Comparison of ENCODE assay signal across 32 mouse cellular contexts in genomic region chr14:54340836-54341235, GRCm38 (mm10). TPM values are rescaled to one million over a fixed set of nuclear protein-coding genes. Genes with fewer than 3 reads are reported as not detected.
DNase-seq lines count a peak whose midpoint lies in the region; ATAC-seq and TF ChIP-seq lines count a peak whose summit lies in the region.
"Had no signal": no experiment of that assay in that cellular context is flagged by ENCODE, and none has a peak within 500 bp of the region (broad histone marks: within the 10 kb centered on the region; RNA-seq: fewer than 3 reads in every experiment).

No protein-coding gene starts in this region.

- peak; percentile 27 for DNase-seq in Muller cell, postnatal 12 days (ENCODE audit: inconsistent ontology term)
- DNase-seq in left cerebral cortex, postnatal 25 days (ENCODE audit: low spot score in 2 of 2): no peak
- no peak for DNase-seq in lung, adult 18-20 months
- no peak for DNase-seq in layer of hippocampus, adult 8-10 months (ENCODE audit: low spot score in 2 of 2)
- no peak for DNase-seq in embryonic facial prominence, embryonic 10.5 days (ENCODE audit: low spot score)
- DNase-seq: adrenal gland, adult 2 months; adrenal gland, postnatal 10 days; adrenal gland, postnatal 25 days; B cell, adult 2 months; cerebellum, adult 11 months; cerebellum, adult 18-20 months; cerebellum, adult 8-10 months; cerebellum, adult 9-11 months; cerebellum, postnatal 14 days; cerebellum, postnatal 36 days; embryo, embryonic 11 days had no signal

- H3K36me3 ChIP-seq in E14TG2a.4 (ENCODE audit: insufficient read depth, low read length): no peaks in the 10 kb centered on the region
- no peaks in the 10 kb centered on the region for H3K36me3 ChIP-seq in embryonic facial prominence, embryonic 10.5 days (replicated peaks)
- H3K36me3 ChIP-seq: embryonic facial prominence, embryonic 12.5 days; forebrain, embryonic 10.5 days; forebrain, embryonic 12.5 days; G1E had no signal

- H3K4me3 ChIP-seq in E14TG2a.4 (replicated peaks; ENCODE audit: low read length): peak overlapping the region; percentile 17; the same call in 1 of the 2 replicates
- H3K4me3 ChIP-seq in embryonic facial prominence, embryonic 10.5 days: no peak overlapping the region
- H3K4me3 ChIP-seq: embryonic facial prominence, embryonic 12.5 days; erythroblast, embryonic 14.5 days; forebrain, embryonic 10.5 days; forebrain, embryonic 12.5 days had no signal

- ATAC-seq in erythroblast, adult 5-6 weeks (replicated peaks; ENCODE audit: low FRiP score, poor library complexity, severe bottlenecking): peak; percentile 57; the same call in 1 of the 2 replicates
- ATAC-seq: CD4-positive, CD25-positive, alpha-beta regulatory T cell, adult 4 months; forebrain, embryonic 14.5 days; forebrain, embryonic 16.5 days; Patski had no signal

- WGBS in embryonic facial prominence, embryonic 10.5 days: 61% methylated on average over 7 of the region's 7 CpGs

- no peak overlapping the region for H3K27ac ChIP-seq in embryonic facial prominence, embryonic 10.5 days (replicated peaks)
- H3K27ac ChIP-seq: embryonic facial prominence, embryonic 12.5 days; forebrain, embryonic 10.5 days; forebrain, embryonic 12.5 days had no signal

- TF ChIP-seq CTCF in E14TG2a.4 (conservative IDR thresholded peaks at IDR 0.05; ENCODE audit: low read length): no peak

- intact Hi-C loops in left cerebral cortex, postnatal 25 days (cut with DNase I): no loop called here

- peaks cover 22% of the 10 kb centered on the region for H3K4me1 ChIP-seq in E14TG2a.4 (replicated peaks; ENCODE audit: low read depth, low read length)
- no peaks in the 10 kb centered on the region; the same call in 1 of the 2 replicates for H3K4me1 ChIP-seq in embryonic facial prominence, embryonic 10.5 days
- H3K4me1 ChIP-seq: embryonic facial prominence, embryonic 12.5 days; forebrain, embryonic 12.5 days had no signal

- no peaks in the 10 kb centered on the region for H3K27me3 ChIP-seq in E14TG2a.4 (ENCODE audit: insufficient read depth, low read length)
- H3K27me3 ChIP-seq in embryonic facial prominence, embryonic 10.5 days (replicated peaks; ENCODE audit: low read depth, poor library complexity, severe bottlenecking): no peaks in the 10 kb centered on the region
- H3K27me3 ChIP-seq: CH12.LX; embryonic facial prominence, embryonic 12.5 days; forebrain, embryonic 12.5 days had no signal

- H3K9me3 ChIP-seq in E14TG2a.4 (ENCODE audit: low read length): no peaks in the 10 kb centered on the region
- H3K9me3 ChIP-seq in embryonic facial prominence, embryonic 10.5 days: peaks cover 3% of the 10 kb centered on the region; the same call in 1 of the 2 replicates
- H3K9me3 ChIP-seq: embryonic facial prominence, embryonic 12.5 days; forebrain, embryonic 12.5 days; G1E had no signal

RNA-seq across cellular contexts. Expression of gene Oxa1l, which starts 19.8 kb away (rescaled TPM):
- total RNA-seq in erythroblast, adult 5-6 weeks (2015; ENCODE audit: low replicate concordance): 10.4 and 20.9 TPM in 2 replicates
- 8.9 and 9.3 TPM in 2 replicates for total RNA-seq in erythroblast, adult 5-6 weeks (2017; ENCODE audit: low replicate concordance)
- 10 to 100 TPM; 52.4 to 57.2 TPM for total RNA-seq in left cerebral cortex, postnatal 25 days (2021)
- total RNA-seq in layer of hippocampus, adult 8-10 months (2022): 10 to 100 TPM; 50.0 to 56.6 (median 53.4) TPM
- polyA plus RNA-seq in embryonic facial prominence, embryonic 10.5 days (2016; fragmentation: Nextera tagmentation; extraction: Ambion mirVana): 49.1 and 51.5 TPM in 2 replicates

RNA-seq across cellular contexts. Expression of gene Olfr49, which starts 56.1 kb away (rescaled TPM):
- total RNA-seq in erythroblast, adult 5-6 weeks (2015; ENCODE audit: low replicate concordance): not detected in 2 replicates
- not detected in 2 replicates for total RNA-seq in erythroblast, adult 5-6 weeks (2017; ENCODE audit: low replicate concordance)
- not detected for total RNA-seq in left cerebral cortex, postnatal 25 days (2021)
- total RNA-seq in layer of hippocampus, adult 8-10 months (2022): not detected
- not detected in 2 replicates for polyA plus RNA-seq in embryonic facial prominence, embryonic 10.5 days (2016; fragmentation: Nextera tagmentation; extraction: Ambion mirVana)
- total RNA-seq: adrenal gland, adult 2 months; adrenal gland, postnatal 10 days; adrenal gland, postnatal 25 days; adrenal gland, postnatal 4 days; CH12.LX; common myeloid progenitor, adult 5-6 weeks had no signal
- polyA plus RNA-seq: adrenal gland, adult 2 months; brain, embryonic 14.5 days; embryonic facial prominence, embryonic 12.5 days; erythroblast, embryonic 14.5 days; forebrain, embryonic 10.5 days; forebrain, embryonic 12.5 days; forebrain, embryonic 14.5 days; forebrain, embryonic 16.5 days; frontal cortex, adult 2 months; G1E had no signal
